Mouse (Mus musculus) effector memory CD4-positive, alpha-beta T cell, adult 5 months (primary cell): Measurements from ENCODE around the gene Naa80. TPM values are rescaled to one million over a fixed set of nuclear protein-coding genes. Genes with fewer than 3 reads are reported as not detected.

Source experiments
- polyA plus RNA-seq: library from polyadenylated mRNA; unstranded; fragments of 100-300 nt; shearing (Covaris generic); gene quantifications from one replicate; pipeline ENCODE4 v1.2.1, GENCODE M21; 2017

The Naa80 gene
- polyA plus RNA-seq = 11.1 TPM

DNA sequence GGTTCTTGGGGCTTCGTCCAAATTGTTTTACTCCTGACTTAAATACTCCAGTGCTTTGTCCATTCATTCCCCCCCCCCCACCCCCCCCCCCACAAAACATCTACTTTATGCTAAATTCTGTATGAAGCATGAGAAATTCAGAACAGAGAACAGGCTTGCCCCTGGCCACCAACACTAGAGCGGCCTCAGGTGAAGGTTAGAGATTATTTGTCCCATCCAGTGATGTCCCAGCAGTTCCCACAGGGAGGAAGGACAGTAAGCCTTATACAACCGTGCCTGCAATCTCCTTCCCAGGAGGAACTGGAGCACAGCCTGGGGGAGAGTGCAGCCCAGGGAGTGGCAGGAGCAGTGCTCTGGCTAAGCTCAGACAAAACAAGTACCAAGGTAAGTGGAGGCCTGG lies at the start of gene Naa80:
Gene Naa80 (plus strand): TSS at position 301 of the 400 bp plus-strand sequence.

DNA sequence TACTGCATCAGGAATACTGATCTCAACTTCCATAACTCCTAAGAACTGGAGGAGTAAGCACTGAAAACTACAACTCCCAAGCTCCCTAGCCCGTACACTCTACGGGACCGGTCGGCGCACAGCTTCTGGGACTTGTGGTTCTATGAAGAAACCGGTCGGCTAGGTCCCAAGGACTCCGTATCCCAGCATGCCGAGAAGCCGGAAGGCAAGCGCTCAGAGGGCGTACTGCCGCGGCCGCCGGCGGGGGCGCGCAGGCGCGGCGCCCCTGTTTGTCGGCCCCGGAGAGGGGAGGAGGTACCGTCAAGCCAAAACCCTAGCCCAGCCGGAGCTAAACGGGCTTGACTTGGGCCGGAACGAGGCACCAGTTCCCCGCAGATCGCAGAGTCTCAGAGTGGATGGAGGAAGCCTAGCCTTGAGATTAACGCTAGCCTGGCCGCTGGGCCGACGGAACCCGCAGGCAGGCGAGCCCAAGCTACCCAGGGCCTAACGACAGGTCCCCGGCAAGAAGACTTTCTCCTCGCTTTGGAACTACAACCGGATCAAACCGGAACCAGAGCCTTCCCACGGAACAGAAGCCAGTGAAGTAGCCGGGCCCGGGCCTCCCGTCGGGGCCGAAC lies 44.8 kb upstream of the Naa80 start, which contains the start of gene Tmem115:
Gene Tmem115 (plus strand): TSS at position 155 of the 617 bp plus-strand sequence.

DNA sequence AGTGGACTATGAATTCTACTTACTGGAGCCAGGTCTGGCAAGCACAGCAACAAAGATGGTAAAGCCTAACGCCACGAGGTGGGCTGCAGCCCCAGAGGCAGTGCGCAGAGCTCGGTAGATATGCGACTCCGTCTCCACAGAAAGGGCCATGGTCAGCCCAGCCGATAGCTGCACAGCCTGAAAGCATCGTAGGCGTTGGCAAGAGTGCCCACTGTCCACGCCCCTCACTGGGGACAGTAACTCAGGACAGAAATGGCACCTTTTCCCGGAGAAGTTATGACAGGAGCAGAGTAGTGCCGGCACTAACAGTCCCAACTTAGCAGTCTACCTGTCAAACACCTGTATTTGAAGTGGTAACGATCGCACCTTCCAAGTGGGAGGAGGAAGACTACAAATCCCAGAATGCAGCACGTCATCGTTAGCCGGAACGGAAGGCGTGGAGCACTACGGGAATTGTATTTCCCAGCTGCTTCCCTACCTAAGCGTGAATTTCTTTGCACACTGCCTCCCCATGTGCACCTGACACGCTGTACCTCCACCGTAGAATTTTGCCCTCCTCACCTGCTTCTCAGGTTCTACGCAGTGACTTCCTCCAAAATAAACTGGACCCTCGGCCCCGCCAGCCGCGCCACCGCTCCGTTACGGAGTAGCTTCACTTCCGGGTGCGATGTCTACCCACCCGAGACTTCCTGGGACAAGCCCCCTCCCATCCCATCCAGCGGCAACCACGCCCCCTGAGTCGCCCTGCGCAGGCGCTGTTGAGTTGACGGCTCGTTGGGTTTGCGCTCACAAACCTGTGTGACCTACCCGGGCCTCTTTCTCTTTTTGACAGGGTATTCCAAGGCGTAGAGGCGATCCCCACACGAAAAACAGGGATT lies 37.0 kb upstream of the Naa80 start, which contains the start of the genes Cyb561d2 and Nprl2:
Gene Cyb561d2 (minus strand): TSS at position 720 of the 878 bp plus-strand sequence.
Gene Nprl2 (plus strand): TSS at position 753 of the 878 bp plus-strand sequence.

DNA sequence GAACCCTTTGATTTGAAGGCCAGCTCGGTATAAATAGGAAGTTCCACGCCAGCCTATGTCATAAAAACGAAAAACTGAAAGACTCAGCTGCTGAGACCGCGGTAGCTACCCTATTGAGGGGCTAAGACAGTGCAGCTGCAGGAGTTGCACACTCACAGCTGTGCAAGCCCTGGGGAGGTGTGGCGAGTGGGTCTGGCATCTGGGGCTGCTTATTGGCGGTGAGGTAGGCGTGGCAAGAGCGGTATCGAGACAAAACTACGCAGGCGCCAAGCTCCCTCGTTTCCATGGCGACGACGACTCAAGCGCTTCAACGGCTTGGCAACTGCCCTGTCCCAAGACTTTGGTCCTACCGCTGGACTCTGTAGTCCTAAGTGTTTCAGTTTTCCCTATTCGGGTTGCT lies 31.7 kb upstream of the Naa80 start, which contains the start of gene Zmynd10:
Gene Zmynd10 (plus strand): TSS at position 273 of the 400 bp plus-strand sequence.

DNA sequence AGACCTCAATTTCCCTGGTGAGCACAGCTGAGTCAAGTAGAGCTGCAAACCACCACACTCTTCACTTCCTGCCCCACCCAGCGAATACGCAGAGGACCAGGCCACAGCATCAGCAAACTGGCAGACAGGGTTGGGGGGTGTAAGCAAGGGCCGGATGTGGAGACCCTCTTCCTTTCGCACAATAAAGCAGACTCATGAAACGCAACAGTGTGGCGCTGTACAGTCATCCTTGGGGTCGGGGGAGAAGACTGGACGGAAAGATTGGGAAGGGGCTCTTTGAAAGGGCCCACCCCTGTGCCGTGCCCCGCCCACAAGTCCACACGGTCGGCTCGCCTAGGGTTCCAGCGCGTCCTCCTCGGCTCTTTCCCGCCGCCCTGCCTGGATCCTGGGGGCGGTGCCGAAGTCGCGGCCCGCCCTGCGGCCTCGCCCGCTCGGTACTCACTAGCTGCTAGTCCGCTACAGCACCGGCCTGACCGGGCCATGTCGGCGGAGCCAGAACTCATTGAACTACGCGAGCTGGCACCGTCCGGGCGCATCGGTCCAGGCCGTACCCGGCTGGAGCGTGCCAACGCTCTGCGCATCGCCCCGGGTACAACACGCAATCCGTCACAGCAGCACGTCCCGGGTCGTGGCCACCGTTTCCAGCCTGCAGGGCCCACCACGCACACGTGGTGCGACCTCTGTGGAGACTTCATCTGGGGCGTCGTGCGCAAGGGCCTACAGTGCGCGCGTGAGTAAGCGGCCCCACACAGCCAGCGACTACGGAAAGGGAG lies 27.4 kb upstream of the Naa80 start, which contains the start of gene Rassf1:
Gene Rassf1 (plus strand): TSS at position 439 of the 773 bp plus-strand sequence.

DNA sequence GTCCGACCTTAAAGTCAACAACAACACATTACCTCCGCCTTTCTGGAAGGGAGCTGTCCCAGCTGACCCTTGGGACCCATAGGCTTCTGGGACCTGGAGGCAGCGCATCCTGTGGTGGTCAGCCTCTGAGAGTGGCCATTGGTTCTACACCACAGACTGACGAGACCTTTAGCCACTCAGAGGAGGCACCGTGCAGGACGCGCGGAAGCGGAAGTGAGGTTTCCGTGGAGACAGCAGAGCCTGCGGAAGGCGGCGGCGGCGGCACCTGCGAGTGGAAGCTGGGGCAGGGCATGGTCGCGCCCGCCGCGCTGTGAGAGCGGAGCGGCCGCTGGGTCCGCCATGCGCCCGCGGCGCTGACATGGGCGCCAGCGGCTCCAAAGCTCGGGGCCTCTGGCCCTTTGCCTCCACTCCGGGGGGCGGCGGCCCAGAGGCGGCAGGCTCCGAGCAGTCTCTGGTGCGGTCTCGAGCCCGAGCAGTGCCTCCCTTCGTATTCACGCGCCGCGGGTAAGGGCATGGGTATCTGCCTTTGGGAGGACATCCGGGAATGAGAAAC lies 15.6 kb upstream of the Naa80 start, which contains the start of gene Tusc2:
Gene Tusc2 (plus strand): TSS at position 227 of the 553 bp plus-strand sequence.

DNA sequence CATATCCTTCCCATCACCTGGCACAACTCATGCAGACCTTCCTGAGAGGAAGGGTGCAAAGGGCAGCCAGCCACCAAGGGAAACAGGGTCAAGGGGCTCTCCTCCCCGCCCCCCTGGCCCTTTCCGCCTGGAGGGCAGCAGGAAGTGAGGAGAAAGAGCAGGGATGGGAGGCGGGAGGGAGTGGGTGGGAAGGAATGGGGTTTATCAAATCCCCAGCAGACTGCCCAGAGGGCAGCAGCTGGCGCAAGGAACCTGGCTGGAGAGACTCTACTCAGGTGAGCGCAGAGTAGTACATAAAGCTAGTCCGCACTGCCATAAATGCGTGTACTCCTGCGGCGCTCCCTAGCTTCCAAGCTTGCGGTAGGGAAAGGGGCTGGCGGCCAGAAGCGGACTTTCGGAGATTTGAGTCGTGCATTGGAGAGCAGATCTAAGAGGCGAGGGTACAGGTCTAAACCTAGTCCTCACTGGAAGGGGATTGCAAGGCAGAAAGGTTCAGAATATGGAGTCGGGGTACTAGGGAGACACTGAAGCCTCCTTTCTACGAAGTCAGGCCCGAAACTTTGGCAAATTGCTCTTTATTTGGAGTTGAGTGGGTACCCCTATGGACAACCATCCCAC lies 10.9 kb upstream of the Naa80 start, which contains the start of gene Hyal2:
Gene Hyal2 (plus strand): TSS at position 244 of the 618 bp plus-strand sequence.

DNA sequence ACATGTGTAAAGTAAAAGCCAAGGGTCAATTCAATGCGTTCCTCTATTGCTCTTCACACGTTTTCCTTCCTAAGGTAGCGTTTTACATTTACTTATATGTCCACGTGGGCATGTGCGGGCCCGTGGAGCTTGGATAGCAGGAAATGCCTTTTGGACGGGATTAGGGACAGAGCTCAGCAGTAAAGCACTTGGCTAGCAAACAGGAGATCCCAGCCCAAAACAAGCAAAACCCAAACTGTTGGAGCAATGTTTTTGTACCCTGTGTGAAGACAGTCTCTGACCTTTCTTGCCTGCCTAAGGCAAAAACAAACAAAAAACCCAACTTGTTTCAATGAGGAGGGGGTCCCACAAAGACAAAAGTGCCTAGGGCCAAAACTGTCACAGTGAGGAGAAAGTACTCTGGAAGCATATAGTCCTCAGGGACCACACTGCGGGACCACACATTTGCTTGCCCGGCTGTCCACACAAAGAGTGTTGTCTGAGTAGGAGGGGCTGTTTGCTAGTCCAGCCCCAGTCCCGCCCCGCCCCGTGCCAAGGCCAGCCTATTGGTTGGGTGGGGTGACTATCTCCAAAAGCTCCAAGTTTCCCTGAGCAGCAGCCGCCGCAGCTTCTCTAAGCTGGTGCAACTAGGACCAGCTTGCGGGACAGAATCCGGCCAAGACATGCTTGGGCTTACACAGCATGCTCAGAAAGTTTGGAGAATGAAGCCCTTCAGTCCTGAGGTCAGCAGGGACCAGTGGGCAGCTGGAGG lies 2.2 kb upstream of the Naa80 start, which contains the start of gene Hyal1:
Gene Hyal1 (plus strand): TSS at position 571 of the 751 bp plus-strand sequence.

DNA sequence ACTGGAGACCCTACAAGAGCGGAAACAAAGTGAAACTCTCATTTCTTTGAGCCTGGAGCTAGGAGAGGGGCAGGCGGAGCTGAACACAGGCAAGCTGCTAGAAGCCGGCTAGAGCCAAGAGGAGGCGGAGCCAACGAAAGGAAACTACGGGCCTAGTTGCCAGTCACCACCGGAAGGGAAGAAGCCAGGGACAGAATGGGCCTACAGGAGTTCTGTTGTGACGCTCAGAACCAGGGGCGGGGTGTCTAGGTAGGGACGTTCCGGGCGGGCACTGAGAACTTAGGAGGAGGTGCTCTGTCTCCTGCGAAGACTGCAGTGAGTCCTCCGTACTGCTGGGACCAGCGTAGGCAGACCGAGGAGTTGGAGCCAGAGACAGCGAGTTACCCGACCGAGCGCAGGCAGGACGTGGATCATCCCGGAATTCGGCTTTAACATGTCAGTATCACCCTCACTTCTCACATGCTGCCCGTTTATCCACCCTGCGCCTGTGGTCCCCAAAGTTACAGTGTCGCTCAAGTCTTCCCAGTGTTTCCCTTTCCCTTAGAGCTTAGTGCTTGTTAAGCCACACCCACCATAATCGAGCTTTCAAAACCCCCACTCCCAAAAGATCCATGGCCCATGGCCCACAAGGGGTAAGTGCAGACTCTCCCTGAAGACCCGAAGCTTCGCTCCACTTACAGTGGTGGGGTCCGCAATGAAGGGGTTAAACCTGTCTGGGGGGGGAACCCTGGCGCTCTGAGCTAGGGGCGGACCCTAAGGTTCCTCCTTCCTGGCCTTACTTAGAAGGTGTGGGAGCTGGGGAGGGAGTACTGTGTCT lies 2.0 kb downstream of the Naa80 start, which contains the start of gene Hyal3:
Gene Hyal3 (plus strand): TSS at position 318 of the 817 bp plus-strand sequence.

DNA sequence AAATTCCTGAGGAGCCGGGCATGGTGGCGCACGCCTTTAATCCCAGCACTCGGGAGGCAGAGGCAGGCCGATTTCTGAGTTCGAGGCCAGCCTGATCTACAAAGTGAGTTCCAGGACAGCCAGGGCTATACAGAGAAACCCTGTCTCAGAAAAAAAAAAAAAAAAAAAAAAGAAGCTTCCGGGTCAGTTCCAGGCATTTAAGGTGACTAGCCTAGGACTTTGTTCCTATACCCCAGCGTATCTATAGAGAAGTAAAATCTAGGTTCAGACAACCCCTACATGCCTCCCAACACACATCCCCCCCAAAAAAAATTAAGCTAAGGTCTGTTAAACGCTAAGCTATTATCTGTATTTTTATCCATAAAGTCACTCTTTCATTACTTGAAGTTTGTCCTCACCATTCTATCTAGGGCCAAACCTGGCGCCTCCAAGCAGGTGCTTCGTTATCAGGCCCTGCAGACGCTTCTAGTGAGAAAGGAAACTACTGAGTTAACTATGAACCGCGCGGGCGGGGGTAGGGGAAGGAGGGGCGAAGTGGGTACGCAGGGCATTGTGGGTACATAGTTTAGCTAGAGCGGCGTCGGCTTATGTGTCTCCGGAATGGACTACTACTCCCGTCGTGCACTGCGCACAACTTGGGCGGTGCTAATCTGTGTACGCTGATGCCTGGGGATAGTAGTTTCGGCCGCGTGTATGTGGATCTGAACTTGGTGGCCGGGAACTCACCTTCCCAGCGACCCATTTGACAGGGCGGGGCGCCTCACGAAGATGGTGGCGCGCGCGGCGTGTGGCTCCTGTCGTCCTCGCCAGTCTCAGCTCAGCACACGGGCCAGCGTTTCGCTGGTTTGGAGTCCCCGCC lies 8.5 kb downstream of the Naa80 start, which contains the start of gene Ifrd2:
Gene Ifrd2 (plus strand): TSS at position 669 of the 859 bp plus-strand sequence.

DNA sequence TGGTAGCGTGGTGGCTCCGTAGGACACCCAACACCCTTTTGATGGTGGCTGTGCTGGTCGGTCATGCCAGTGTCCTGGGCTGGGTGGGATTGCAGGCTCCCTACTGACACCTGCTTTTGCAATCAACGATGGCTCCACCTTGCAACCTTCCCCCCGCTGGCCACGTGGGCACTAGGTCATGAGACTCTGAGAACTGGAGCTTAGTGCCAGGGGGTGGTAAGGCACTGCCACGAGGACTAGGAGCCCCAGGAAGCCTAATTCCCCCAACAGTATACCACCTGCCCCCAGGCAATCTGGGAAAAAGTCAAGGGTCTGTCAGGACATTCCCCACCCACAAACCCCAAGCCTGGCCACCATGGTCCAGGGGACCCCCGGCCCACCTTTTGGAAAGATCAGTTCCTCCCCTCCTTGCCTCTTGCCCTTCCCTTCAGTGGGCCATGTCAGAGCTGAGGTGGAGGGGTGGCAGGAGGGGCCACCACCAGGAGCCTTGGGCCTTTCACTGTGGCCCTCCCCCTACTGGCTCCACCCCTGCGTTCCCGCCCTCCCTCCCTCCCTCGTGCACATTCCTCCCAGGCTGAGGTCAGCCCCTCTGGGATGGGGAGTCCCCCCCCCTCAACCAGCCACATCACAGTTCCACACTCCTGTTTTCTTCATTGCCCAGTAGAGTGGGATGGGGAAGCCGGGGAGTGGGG lies 30.2 kb downstream of the Naa80 start, which contains the start of gene Sema3b:
Gene Sema3b (minus strand): TSS at position 489 of the 692 bp plus-strand sequence.

Other genes starting within 250 kb of the Naa80 start
- 6.2 TPM for gene Hemk1, start 240.5 kb upstream of the Naa80 start, polyA plus RNA-seq
- 0.34 TPM for gene 6430571L13Rik, start 238.3 kb upstream of the Naa80 start, polyA plus RNA-seq
- 0.09 TPM for gene Cacna2d2, start 179.3 kb upstream of the Naa80 start, polyA plus RNA-seq
- gene Tmem115, start 44.9 kb upstream of the Naa80 start, polyA plus RNA-seq = 55.2 TPM
- 27.9 TPM for gene Cyb561d2, start 36.7 kb upstream of the Naa80 start, polyA plus RNA-seq
- gene Nprl2, start 36.7 kb upstream of the Naa80 start, polyA plus RNA-seq = 47.6 TPM
- gene Zmynd10, start 31.6 kb upstream of the Naa80 start, polyA plus RNA-seq = 3.1 TPM
- gene Rassf1, start 27.3 kb upstream of the Naa80 start, polyA plus RNA-seq = 165 TPM
- gene Tusc2, start 15.6 kb upstream of the Naa80 start, polyA plus RNA-seq = 39.7 TPM
- gene Hyal2, start 10.9 kb upstream of the Naa80 start, polyA plus RNA-seq = 3.9 TPM
- 1.8 TPM for gene Hyal1, start 2.0 kb upstream of the Naa80 start, polyA plus RNA-seq
- 0.35 TPM for gene Hyal3, start 1.9 kb downstream of the Naa80 start, polyA plus RNA-seq
- gene Ifrd2, start 8.8 kb downstream of the Naa80 start, polyA plus RNA-seq = 17.4 TPM
- not detected for gene Sema3b, start 30.3 kb downstream of the Naa80 start, polyA plus RNA-seq
- 638 TPM for gene Gnai2, start 56.5 kb downstream of the Naa80 start, polyA plus RNA-seq
- 1.6 TPM for gene Slc38a3, start 90.6 kb downstream of the Naa80 start, polyA plus RNA-seq
- 9.1 TPM for gene Gnat1, start 100.8 kb downstream of the Naa80 start, polyA plus RNA-seq
- 0.22 TPM for gene Sema3f, start 131.6 kb downstream of the Naa80 start, polyA plus RNA-seq
- 306 TPM for gene Rbm5, start 192.1 kb downstream of the Naa80 start, polyA plus RNA-seq